Mouse (Mus musculus) small intestine, adult 2 months (tissue): ENCODE measurements around the gene Hist1h3a.

Experiments
- CTCF ChIP-seq: fragments of 200-500 bp; IDR thresholded peaks from 2 replicates; pipeline ENCODE4 v1.5.1; 2012; ENCODE audit warnings: low read depth, mild to moderate bottlenecking, control low read depth, inconsistent platforms, low read length, moderate library complexity, mixed read lengths; ENCODE audit not compliant: insufficient replicate concordance, insufficient read length; ENCODE audit errors: extremely low read depth
- POLR2A ChIP-seq: fragments of 200-500 bp; IDR thresholded peaks from 2 replicates; pipeline ENCODE4 v1.6.1; 2012; ENCODE audit warnings: low read depth, mild to moderate bottlenecking, control low read depth, inconsistent platforms, low read length, moderate library complexity

DNA sequence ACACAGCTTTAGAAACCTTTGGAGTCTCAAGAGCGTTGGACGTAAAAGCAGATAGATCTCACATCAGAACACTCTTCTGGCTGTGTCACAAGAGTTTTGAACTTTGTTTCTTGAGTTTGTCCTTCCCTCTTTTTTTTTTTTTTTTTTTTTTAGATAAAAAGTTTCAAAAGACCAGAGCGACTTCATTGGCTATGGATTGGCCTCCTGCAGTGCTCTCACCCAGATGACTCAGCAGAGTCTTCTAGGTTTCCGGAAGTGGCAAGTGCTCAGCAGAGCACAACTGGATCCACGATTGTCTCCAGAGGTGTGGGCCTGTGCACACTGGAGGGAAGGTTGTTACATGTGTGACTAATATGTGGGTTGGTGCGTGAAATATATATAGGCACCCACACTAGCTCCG lies 16.2 kb upstream of the Hist1h3a start:
- TF ChIP-seq CTCF (no peak), POLR2A (no peak)
